Mouse (Mus musculus): ENCODE results near the gene Bak1. TPM values are rescaled to one million over a fixed set of nuclear protein-coding genes. Genes with fewer than 3 reads are reported as not detected.

Gene Bak1
- polyA plus RNA-seq (2012; rRNA removed): 126 and 178 TPM in 2 replicates

GRCm38 (mm10) chr17:27028909-27029308, at the start of gene Bak1:
Gene Bak1 (minus strand): TSS chr17:27029009.

GRCm38 (mm10) chr17:27056812-27057516, 28.2 kb upstream of the Bak1 start, which contains the start of gene Itpr3:
Gene Itpr3 (plus strand): TSS chr17:27057304.

GRCm38 (mm10) chr17:26972703-26973574, 55.9 kb downstream of the Bak1 start, which contains the start of gene Zbtb9:
Gene Zbtb9 (plus strand): TSS chr17:26973167.

Other genes starting within 250 kb of the Bak1 start
- 15.8 and 16.7 TPM in 2 replicates for gene Bnip1, start 247.9 kb downstream of the Bak1 start, polyA plus RNA-seq (2012; rRNA removed)
- gene Nkx2-5, start 184.0 kb downstream of the Bak1 start, polyA plus RNA-seq (2012; rRNA removed): not detected in 2 replicates
- 5.6 and 6.3 TPM in 2 replicates for gene Kifc5b, start 111.9 kb downstream of the Bak1 start, polyA plus RNA-seq (2012; rRNA removed)
- 75.6 and 81.1 TPM in 2 replicates for gene Phf1, start 96.0 kb downstream of the Bak1 start, polyA plus RNA-seq (2012; rRNA removed)
- gene Cuta, start 89.4 kb downstream of the Bak1 start, polyA plus RNA-seq (2012; rRNA removed): 182 and 220 TPM in 2 replicates
- 19.1 and 20.7 TPM in 2 replicates for gene Syngap1, start 87.8 kb downstream of the Bak1 start, polyA plus RNA-seq (2012; rRNA removed)
- gene Zbtb9, start 55.8 kb downstream of the Bak1 start, polyA plus RNA-seq (2012; rRNA removed): 9.5 and 13.4 TPM in 2 replicates
- gene Itpr3, start 28.3 kb upstream of the Bak1 start, polyA plus RNA-seq (2012; rRNA removed): 47.8 and 55.5 TPM in 2 replicates
- 96.2 and 150 TPM in 2 replicates for gene Uqcc2, start 104.9 kb upstream of the Bak1 start, polyA plus RNA-seq (2012; rRNA removed)
- gene Ip6k3, start 138.8 kb upstream of the Bak1 start, polyA plus RNA-seq (2012; rRNA removed): 0.19 and 0.38 TPM in 2 replicates
- gene Lemd2, start 175.5 kb upstream of the Bak1 start, polyA plus RNA-seq (2012; rRNA removed): 131 and 146 TPM in 2 replicates

Measured in colon, adult 2 months (tissue).